Mouse (Mus musculus) C2C12 (cell line): Measurements from ENCODE around the gene Gm13083. TPM values are rescaled to one million over a fixed set of nuclear protein-coding genes. Genes with fewer than 3 reads are reported as not detected.
"Not testable (repeated sequence)": the region's sequence is repeated elsewhere in the genome, so short reads cannot be mapped to it uniquely, and the experiment has no call there.

ENCODE experiments used
- H3K27me3 ChIP-seq: one replicate; pipeline ENCODE4 v1.6.1; 2011; ENCODE audit not compliant: control insufficient read depth, insufficient read depth, insufficient read length
- H3K36me3 ChIP-seq: one replicate; pipeline ENCODE4 v1.6.1; 2011; ENCODE audit not compliant: control insufficient read depth, insufficient read depth
- H3K4me3 ChIP-seq: one replicate; pipeline ENCODE4 v1.5.1; 2011; ENCODE audit warnings: mild to moderate bottlenecking, control low read depth; ENCODE audit not compliant: poor library complexity, insufficient read depth, severe bottlenecking
- H3K79me2 ChIP-seq: one replicate; pipeline ENCODE4 v1.6.1; 2011; ENCODE audit not compliant: control insufficient read depth, insufficient read depth
- H3K79me3 ChIP-seq: one replicate; pipeline ENCODE4 v1.6.1; 2011; ENCODE audit warnings: low read depth, control low read depth
- H3ac ChIP-seq: one replicate; pipeline ENCODE3; 2011; ENCODE audit warnings: low read depth; ENCODE audit not compliant: control insufficient read depth, insufficient read length
- long read RNA-seq, 2 experiments: library from polyadenylated mRNA; unstranded; transcript quantifications; one replicate each; pipeline ENCODE4 v2.0.0; 2019 to 2020
- polyA plus RNA-seq: library from polyadenylated mRNA; unstranded; fragments of >200 nt; fragmentation: generic; extraction: Trizol; gene quantifications from one replicate; pipeline ENCODE4 v1.2.1, GENCODE M21; 2012; ENCODE audit warnings: missing spikeins

Gene Gm13083
- polyA plus RNA-seq, result 0.07 TPM
- long read RNA-seq, experiment 1, result 0 reads
- long read RNA-seq, experiment 2, result 0 reads

GRCm38 (mm10) chr4:143614703-143615102, at the start of gene Gm13083:
Gene Gm13083 (plus strand): TSS chr4:143615003.
- not testable (repeated sequence) for H3K27me3 ChIP-seq, H3ac ChIP-seq, H3K79me2 ChIP-seq, H3K36me3 ChIP-seq, H3K4me3 ChIP-seq, H3K79me3 ChIP-seq

- H3ac ChIP-seq, H3K79me3 ChIP-seq, H3K4me3 ChIP-seq, H3K27me3 ChIP-seq, H3K79me2 ChIP-seq, H3K36me3 ChIP-seq: not testable (repeated sequence)
Observed at GRCm38 (mm10) chr4:143611927-143612326, 2.9 kb upstream of the Gm13083 start.

- not testable (repeated sequence) for H3K27me3 ChIP-seq, H3K79me2 ChIP-seq, H3K36me3 ChIP-seq, H3K4me3 ChIP-seq, H3ac ChIP-seq, H3K79me3 ChIP-seq
Observed at GRCm38 (mm10) chr4:143618101-143618500, 3.3 kb downstream of the Gm13083 start.

- not testable (repeated sequence) for H3K36me3 ChIP-seq, H3K27me3 ChIP-seq, H3K4me3 ChIP-seq, H3ac ChIP-seq, H3K79me2 ChIP-seq, H3K79me3 ChIP-seq
Observed at GRCm38 (mm10) chr4:143657146-143657545, 42.3 kb downstream of the Gm13083 start, which contains the start of gene Gm13088. Gene Gm13088 (minus strand): TSS chr4:143657246.

Other genes with a start within 250 kb of the Gm13083 start
- gene Pramel1, start 220.6 kb upstream of the Gm13083 start, polyA plus RNA-seq, result not detected
- 9.0 TPM for gene Pramef8, start 202.6 kb upstream of the Gm13083 start, polyA plus RNA-seq
- not detected for gene Oog4, start 164.7 kb upstream of the Gm13083 start, polyA plus RNA-seq
- gene Gm13043, start 103.7 kb upstream of the Gm13083 start, polyA plus RNA-seq, result 0.25 TPM
- gene Gm13040, start 79.0 kb upstream of the Gm13083 start, polyA plus RNA-seq, result 0.09 TPM
- gene BC080695, start 63.3 kb upstream of the Gm13083 start, polyA plus RNA-seq, result 0.07 TPM
- not detected for gene Gm13057, start 63.3 kb upstream of the Gm13083 start, polyA plus RNA-seq
- gene Gm13088, start 42.2 kb downstream of the Gm13083 start, polyA plus RNA-seq, result not detected
- gene Gm13089, start 87.7 kb downstream of the Gm13083 start, polyA plus RNA-seq, result not detected
- gene Gm13078, start 104.5 kb downstream of the Gm13083 start, polyA plus RNA-seq, result 0.09 TPM
- not detected for gene Gm13023, start 174.3 kb downstream of the Gm13083 start, polyA plus RNA-seq
- gene Gm13084, start 201.1 kb downstream of the Gm13083 start, polyA plus RNA-seq, result not detected
- gene Gm13103, start 231.5 kb downstream of the Gm13083 start, polyA plus RNA-seq, result not detected